8 mouse cellular contexts compared by ENCODE assay signal in the genomic region with DNA sequence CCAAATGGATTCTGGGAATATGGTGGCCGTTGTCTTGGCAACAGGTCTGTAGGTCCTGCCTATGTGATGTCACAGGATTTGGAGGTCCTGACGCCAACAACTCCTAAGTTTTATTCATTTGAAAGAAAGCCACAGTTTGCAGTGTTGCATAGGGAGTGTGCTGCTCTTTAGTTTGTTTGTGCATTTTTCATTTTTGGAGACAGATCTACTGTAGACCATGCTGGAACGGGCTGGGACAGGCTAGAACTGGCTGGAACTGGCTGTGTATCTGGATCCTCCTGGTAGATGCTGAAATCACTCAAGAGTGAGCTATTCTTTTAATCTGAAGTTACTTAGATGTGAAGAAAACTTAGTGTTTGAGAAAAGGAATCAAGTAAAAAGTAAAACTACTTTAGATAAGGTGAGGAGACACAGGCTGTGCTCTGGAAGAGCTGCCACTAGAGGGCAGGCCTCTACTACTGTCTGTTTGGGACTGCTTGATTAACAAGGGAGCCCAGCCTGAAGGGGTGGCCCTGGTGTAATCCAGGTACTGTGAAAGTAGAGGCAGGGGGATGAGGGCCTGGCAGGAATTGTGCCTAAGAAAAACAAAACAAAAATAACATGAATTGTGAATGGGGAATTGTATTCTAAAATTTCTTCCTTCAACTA. TPM values are rescaled to one million over a fixed set of nuclear protein-coding genes. Genes with fewer than 3 reads are reported as not detected.
DNase-seq lines count a peak whose midpoint lies in the region; ATAC-seq and TF ChIP-seq lines count a peak whose summit lies in the region.

No protein-coding gene starts in this region.

- no peak overlapping the region for H3K9ac ChIP-seq in forebrain, embryonic 12.5 days
- no peak overlapping the region for H3K9ac ChIP-seq in limb, embryonic 13.5 days
- H3K9ac ChIP-seq in midbrain, postnatal 0 days (replicated peaks; ENCODE audit: low read length, poor library complexity, severe bottlenecking) = no peak overlapping the region

- no peak for TF ChIP-seq POLR2A in spleen, adult 2 months (IDR thresholded peaks at IDR 0.05; ENCODE audit: low read depth, low read length)

- WGBS in spleen, adult 2 months = 95% methylated on average over 3 of the region's 3 CpGs
- 86% methylated on average over 3 of the region's 3 CpGs for WGBS in forebrain, embryonic 12.5 days
- WGBS in limb, embryonic 13.5 days = 93% methylated on average over 3 of the region's 3 CpGs
- 95% methylated on average over 3 of the region's 3 CpGs for WGBS in midbrain, postnatal 0 days

- no peak overlapping the region for H3K4me2 ChIP-seq in forebrain, embryonic 12.5 days
- H3K4me2 ChIP-seq in limb, embryonic 13.5 days (replicated peaks) = no peak overlapping the region
- no peak overlapping the region for H3K4me2 ChIP-seq in midbrain, postnatal 0 days (ENCODE audit: low read depth, low read length, poor library complexity, severe bottlenecking)

- no peak overlapping the region for H3K4me3 ChIP-seq in spleen, adult 2 months (ENCODE audit: extremely low read depth, insufficient read depth, insufficient read length)
- H3K4me3 ChIP-seq in forebrain, embryonic 12.5 days (replicated peaks) = no peak overlapping the region
- no peak overlapping the region for H3K4me3 ChIP-seq in limb, embryonic 13.5 days
- no peak overlapping the region for H3K4me3 ChIP-seq in midbrain, postnatal 0 days (ENCODE audit: low read depth, low read length)

- ATAC-seq in forebrain, embryonic 12.5 days (ENCODE audit: low FRiP score) = peak; percentile 77; the same call in 1 of the 2 replicates
- ATAC-seq in limb, embryonic 13.5 days (ENCODE audit: low FRiP score, low read depth) = peak; percentile 76; the same call in 1 of the 2 replicates
- no peak for ATAC-seq in midbrain, postnatal 0 days (ENCODE audit: low FRiP score)

- DNase-seq in spleen, adult 2 months (ENCODE audit: low read depth in 1 of 2, low spot score in 2 of 2) = peak in 1 of 2 experiments; percentile 23
- no peak for DNase-seq in spleen, postnatal 14 days (ENCODE audit: low spot score in 2 of 2)
- peak; percentile 10 for DNase-seq in brain, embryonic 18.5 days (ENCODE audit: low read depth, low spot score)
- peak; percentile 32 for DNase-seq in kidney, adult 18-20 months
- peak; percentile 80 for DNase-seq in midbrain, postnatal 0 days (ENCODE audit: low spot score)
- DNase-seq in thymus, postnatal 0 days (ENCODE audit: low spot score) = peak; percentile 53

- no peaks in the 10 kb centered on the region for H3K27me3 ChIP-seq in spleen, adult 2 months (ENCODE audit: control insufficient read depth, insufficient read depth, low read length)
- H3K27me3 ChIP-seq in forebrain, embryonic 12.5 days = no peaks in the 10 kb centered on the region
- H3K27me3 ChIP-seq in limb, embryonic 13.5 days = no peaks in the 10 kb centered on the region
- no peaks in the 10 kb centered on the region for H3K27me3 ChIP-seq in midbrain, postnatal 0 days (ENCODE audit: insufficient read depth, low read length)

- no peaks in the 10 kb centered on the region; the same call in 1 of the 2 replicates for H3K36me3 ChIP-seq in spleen, adult 2 months (ENCODE audit: control insufficient read depth, insufficient read depth, low read length)
- H3K36me3 ChIP-seq in forebrain, embryonic 12.5 days (replicated peaks) = no peaks in the 10 kb centered on the region
- H3K36me3 ChIP-seq in limb, embryonic 13.5 days = peaks cover 13% of the 10 kb centered on the region; the same call in 1 of the 2 replicates
- H3K36me3 ChIP-seq in midbrain, postnatal 0 days (ENCODE audit: insufficient read depth, low read length) = no peaks in the 10 kb centered on the region

- H3K9me3 ChIP-seq in forebrain, embryonic 12.5 days = no peaks in the 10 kb centered on the region
- 0 out of 2 replicates have a peak, but pooled peaks cover 10% of the 10 kb centered on the region for H3K9me3 ChIP-seq in limb, embryonic 13.5 days
- no peaks in the 10 kb centered on the region for H3K9me3 ChIP-seq in midbrain, postnatal 0 days (ENCODE audit: low read length)

- TF ChIP-seq CTCF in spleen, adult 2 months (IDR thresholded peaks at IDR 0.05; ENCODE audit: extremely low read depth, insufficient read depth, insufficient read length, insufficient replicate concordance) = peak; percentile 63; the same call in 1 of the 2 replicates
- TF ChIP-seq CTCF in midbrain, postnatal 0 days (IDR thresholded peaks at IDR 0.05) = peak; percentile 91

- no peak overlapping the region for H3K27ac ChIP-seq in spleen, adult 2 months (ENCODE audit: insufficient read depth, low read length)
- H3K27ac ChIP-seq in forebrain, embryonic 12.5 days = no peak overlapping the region
- H3K27ac ChIP-seq in limb, embryonic 13.5 days = no peak overlapping the region
- H3K27ac ChIP-seq in midbrain, postnatal 0 days (ENCODE audit: low read depth, low read length) = no peak overlapping the region

- H3K4me1 ChIP-seq in spleen, adult 2 months (ENCODE audit: control insufficient read depth, insufficient read depth, insufficient read length) = no peaks in the 10 kb centered on the region
- no peaks in the 10 kb centered on the region for H3K4me1 ChIP-seq in forebrain, embryonic 12.5 days
- no peaks in the 10 kb centered on the region for H3K4me1 ChIP-seq in limb, embryonic 13.5 days
- H3K4me1 ChIP-seq in midbrain, postnatal 0 days (ENCODE audit: insufficient read depth, low read length) = no peaks in the 10 kb centered on the region

RNA-seq across cellular contexts. Expression of a gene that starts 43.0 kb away (rescaled TPM):
- polyA plus RNA-seq in spleen, adult 2 months (2012; rRNA removed) = 11.5 and 13.7 TPM in 2 replicates
- 20.0 and 20.4 TPM in 2 replicates for polyA plus RNA-seq in forebrain, embryonic 12.5 days (2016; fragmentation: Nextera tagmentation; extraction: Ambion mirVana)
- 13.9 and 15.9 TPM in 2 replicates for polyA plus RNA-seq in limb, embryonic 13.5 days (2015; fragmentation: Nextera tagmentation; extraction: Ambion mirVana)
- total RNA-seq in midbrain, postnatal 0 days (2014; rRNA removed) = 38.2 and 40.0 TPM in 2 replicates
- 19.7 and 22.6 TPM in 2 replicates for polyA plus RNA-seq in midbrain, postnatal 0 days (2015; fragmentation: Nextera tagmentation; extraction: Ambion mirVana)
- polyA plus RNA-seq in thymus, postnatal 0 days (2015; fragmentation: Nextera tagmentation; extraction: Ambion mirVana) = 14.8 and 16.0 TPM in 2 replicates

RNA-seq across cellular contexts. Expression of a gene that starts 49.0 kb away (rescaled TPM):
- 64.8 and 122 TPM in 2 replicates for polyA plus RNA-seq in spleen, adult 2 months (2012; rRNA removed)
- polyA plus RNA-seq in forebrain, embryonic 12.5 days (2016; fragmentation: Nextera tagmentation; extraction: Ambion mirVana) = 58.2 and 63.2 TPM in 2 replicates
- 73.8 and 74.1 TPM in 2 replicates for polyA plus RNA-seq in limb, embryonic 13.5 days (2015; fragmentation: Nextera tagmentation; extraction: Ambion mirVana)
- total RNA-seq in midbrain, postnatal 0 days (2014; rRNA removed) = 59.4 and 60.4 TPM in 2 replicates
- polyA plus RNA-seq in midbrain, postnatal 0 days (2015; fragmentation: Nextera tagmentation; extraction: Ambion mirVana) = 75.8 and 81.7 TPM in 2 replicates
- polyA plus RNA-seq in thymus, postnatal 0 days (2015; fragmentation: Nextera tagmentation; extraction: Ambion mirVana) = 126 and 150 TPM in 2 replicates

Comparison
In these comparisons a context has a peak if more than half of its experiments do, and no peak if none do; other contexts are left out.
1. DNase-seq: peak in brain, embryonic 18.5 days (single experiment), kidney, adult 18-20 months (single experiment), midbrain, postnatal 0 days (single experiment) and thymus, postnatal 0 days (single experiment); none in spleen, postnatal 14 days (0 of 2).